Mouse (Mus musculus) ES-E14 (cell line): ENCODE results near the gene Bloc1s6.

ENCODE experiments used
- HCFC1 ChIP-seq: IDR thresholded peaks from 2 replicates; pipeline ENCODE4 v1.6.1; 2012; ENCODE audit warnings: low read length, inconsistent platforms, borderline replicate concordance; ENCODE audit not compliant: insufficient read depth
- MAFK ChIP-seq: IDR thresholded peaks from 2 replicates; pipeline ENCODE4 v1.6.1; 2014; ENCODE audit warnings: mild to moderate bottlenecking, low read depth, low read length, inconsistent platforms; ENCODE audit not compliant: insufficient read depth
- ZC3H11A ChIP-seq: IDR thresholded peaks from 2 replicates; pipeline ENCODE4 v1.6.1; 2012; ENCODE audit warnings: low read depth, mild to moderate bottlenecking, inconsistent platforms, low read length, borderline replicate concordance
- ZNF384 ChIP-seq: IDR thresholded peaks from 2 replicates; pipeline ENCODE4 v1.6.1; 2012; ENCODE audit warnings: low read depth, low read length, inconsistent platforms

- TF ChIP-seq MAFK (no peak), ZC3H11A (no peak), ZNF384 (no peak), HCFC1 (no peak)
Observed at GRCm38 (mm10) chr2:122771002-122771401, 32.7 kb downstream of the Bloc1s6 start.
